Mouse (Mus musculus): ENCODE data around the gene Mrpl1. TPM values are rescaled to one million over a fixed set of nuclear protein-coding genes. Genes with fewer than 3 reads are reported as not detected.
A peak's percentile ranks its signal among the peaks of the same experiment; 100 is the strongest.

Gene Mrpl1
- polyA plus RNA-seq, 1 experiment, result 2.7 TPM

- H3K4me1 ChIP-seq (replicated peaks; ENCODE audit: control insufficient read depth, insufficient read depth, low read length), result no peaks in the 10 kb centered on the region
- H3K27me3 ChIP-seq (ENCODE audit: control insufficient read depth, insufficient read depth, low read length), result no peaks in the 10 kb centered on the region
- WGBS, result 99% methylated on average over 2 of the region's 2 CpGs
- DNase-seq, result no peak
- H3K27ac ChIP-seq (ENCODE audit: control insufficient read depth, insufficient read depth, low read length), result no peak overlapping the region
- H3K36me3 ChIP-seq (ENCODE audit: control insufficient read depth, insufficient read depth, low read length), result peaks cover 20% of the 10 kb centered on the region
- TF ChIP-seq POLR2A (IDR thresholded peaks at IDR 0.05; ENCODE audit: control insufficient read depth, extremely low read depth, insufficient read depth, low read length, poor library complexity) (no peak), CTCF (IDR thresholded peaks at IDR 0.05; ENCODE audit: borderline replicate concordance, control insufficient read depth, extremely low read depth, insufficient read depth, low read length, poor library complexity) (no peak)
- no peak overlapping the region for H3K4me3 ChIP-seq (ENCODE audit: control insufficient read depth, insufficient read depth, low read length)
These were observed 19.7 kb downstream of the Mrpl1 start for GRCm38 (mm10) chr5:96228967-96229366.

DNA sequence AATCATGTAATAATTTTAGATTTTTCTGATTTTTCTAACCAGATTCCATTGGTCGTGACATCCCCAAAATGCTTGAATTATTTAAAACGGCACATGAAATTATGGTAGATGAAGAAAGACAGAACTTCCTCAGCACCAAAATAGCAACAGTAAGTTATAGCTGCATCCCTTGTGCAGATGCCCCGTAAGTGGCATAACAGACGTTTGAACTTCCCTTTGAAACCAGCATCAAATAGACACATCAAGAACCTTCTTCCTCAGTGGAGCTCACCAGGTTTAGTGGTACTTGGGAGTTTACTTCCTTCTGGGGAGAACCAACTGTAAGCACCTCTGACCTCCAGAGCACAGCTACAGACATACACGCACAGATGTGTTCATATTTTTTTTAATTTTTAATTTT lies 29.5 kb downstream of the Mrpl1 start:
- TF ChIP-seq CTCF (IDR thresholded peaks at IDR 0.05; ENCODE audit: borderline replicate concordance, control insufficient read depth, extremely low read depth, insufficient read depth, low read length, poor library complexity), result no peak
- no peak for TF ChIP-seq POLR2A (IDR thresholded peaks at IDR 0.05; ENCODE audit: control insufficient read depth, extremely low read depth, insufficient read depth, low read length, poor library complexity)
- 16% methylated on average over 5 of the region's 5 CpGs for WGBS
- Histone ChIP-seq H3K4me3 (ENCODE audit: control insufficient read depth, insufficient read depth, low read length) (no peak overlapping the region), H3K27me3 (ENCODE audit: control insufficient read depth, insufficient read depth, low read length) (no peaks in the 10 kb centered on the region), H3K4me1 (replicated peaks; ENCODE audit: control insufficient read depth, insufficient read depth, low read length) (no peaks in the 10 kb centered on the region), H3K36me3 (ENCODE audit: control insufficient read depth, insufficient read depth, low read length) (no peaks in the 10 kb centered on the region), H3K27ac (ENCODE audit: control insufficient read depth, insufficient read depth, low read length) (no peak overlapping the region)
- DNase-seq, result peak; percentile 20

DNA sequence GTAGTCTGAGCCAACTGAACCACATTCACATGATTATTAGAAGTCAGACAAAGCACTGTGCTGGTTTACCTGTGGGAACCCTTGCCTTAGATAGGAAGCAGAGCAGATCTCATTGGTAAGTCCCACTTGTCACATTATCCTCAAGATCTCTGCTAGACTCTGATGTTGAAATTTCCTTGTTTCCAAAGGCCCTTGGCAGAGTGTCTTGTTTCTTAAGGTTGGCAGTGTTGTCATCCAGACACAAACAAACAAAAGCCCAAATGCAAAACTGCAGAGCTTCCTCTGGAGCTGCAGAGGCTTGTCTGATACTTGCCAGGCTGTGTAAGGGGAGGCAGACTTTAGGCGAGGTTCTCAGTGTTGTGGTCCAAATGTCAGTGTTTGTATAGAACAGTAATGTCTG lies 31.6 kb downstream of the Mrpl1 start:
- Histone ChIP-seq H3K36me3 (ENCODE audit: control insufficient read depth, insufficient read depth, low read length) (no peaks in the 10 kb centered on the region), H3K4me3 (ENCODE audit: control insufficient read depth, insufficient read depth, low read length) (no peak overlapping the region), H3K27me3 (ENCODE audit: control insufficient read depth, insufficient read depth, low read length) (no peaks in the 10 kb centered on the region), H3K27ac (ENCODE audit: control insufficient read depth, insufficient read depth, low read length) (no peak overlapping the region), H3K4me1 (replicated peaks; ENCODE audit: control insufficient read depth, insufficient read depth, low read length) (no peaks in the 10 kb centered on the region)
- WGBS, result 92% methylated on average over 1 of the region's 1 CpGs
- TF ChIP-seq CTCF (IDR thresholded peaks at IDR 0.05; ENCODE audit: borderline replicate concordance, control insufficient read depth, extremely low read depth, insufficient read depth, low read length, poor library complexity), result no peak
- TF ChIP-seq POLR2A (IDR thresholded peaks at IDR 0.05; ENCODE audit: control insufficient read depth, extremely low read depth, insufficient read depth, low read length, poor library complexity), result no peak
- no peak for DNase-seq

DNA sequence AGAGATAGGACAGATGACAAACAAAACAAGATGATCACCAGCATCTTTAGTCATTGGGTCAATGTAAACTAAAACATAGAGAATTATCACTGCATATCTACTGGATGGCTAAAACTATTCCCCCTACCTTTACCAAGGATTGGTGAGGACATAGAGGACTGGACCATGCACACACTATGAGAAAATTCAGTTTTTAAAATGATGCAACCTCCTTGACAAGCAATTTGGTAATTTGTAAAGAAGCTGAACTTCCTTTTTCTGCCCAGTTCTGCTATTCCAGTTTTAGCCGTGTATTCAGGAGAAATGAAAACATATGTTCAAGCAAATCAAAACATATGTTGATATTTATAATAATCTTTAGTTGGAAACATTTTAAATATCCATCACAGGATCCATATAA lies 35.2 kb downstream of the Mrpl1 start:
- WGBS, result 69% methylated on average over 1 of the region's 1 CpGs
- Histone ChIP-seq H3K4me1 (replicated peaks; ENCODE audit: control insufficient read depth, insufficient read depth, low read length) (no peaks in the 10 kb centered on the region), H3K36me3 (ENCODE audit: control insufficient read depth, insufficient read depth, low read length) (no peaks in the 10 kb centered on the region), H3K27me3 (ENCODE audit: control insufficient read depth, insufficient read depth, low read length) (no peaks in the 10 kb centered on the region), H3K4me3 (ENCODE audit: control insufficient read depth, insufficient read depth, low read length) (no peak overlapping the region), H3K27ac (ENCODE audit: control insufficient read depth, insufficient read depth, low read length) (no peak overlapping the region)
- no peak for TF ChIP-seq CTCF (IDR thresholded peaks at IDR 0.05; ENCODE audit: borderline replicate concordance, control insufficient read depth, extremely low read depth, insufficient read depth, low read length, poor library complexity)
- no peak for TF ChIP-seq POLR2A (IDR thresholded peaks at IDR 0.05; ENCODE audit: control insufficient read depth, extremely low read depth, insufficient read depth, low read length, poor library complexity)
- no peak for DNase-seq

DNA sequence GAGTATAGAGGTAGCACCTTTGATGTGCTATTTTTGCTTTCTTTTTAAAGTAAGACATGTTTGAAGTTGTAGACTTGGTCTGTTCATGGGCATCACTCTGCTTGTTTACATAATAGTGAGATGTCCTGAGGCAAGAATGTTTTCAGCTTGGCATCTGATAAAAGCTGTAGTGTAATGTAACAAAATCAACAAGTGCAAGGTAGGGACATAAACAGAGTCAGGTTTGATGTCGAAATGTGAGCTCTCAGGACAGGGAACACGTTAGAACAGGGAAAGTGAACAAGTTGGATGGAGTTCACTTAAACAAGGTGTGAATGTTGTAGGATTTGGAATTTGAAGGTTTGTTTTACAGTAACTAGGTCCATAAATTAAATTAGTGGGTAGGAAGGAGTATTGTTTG lies 44.7 kb downstream of the Mrpl1 start:
- TF ChIP-seq CTCF (IDR thresholded peaks at IDR 0.05; ENCODE audit: borderline replicate concordance, control insufficient read depth, extremely low read depth, insufficient read depth, low read length, poor library complexity), result no peak
- no peak for TF ChIP-seq POLR2A (IDR thresholded peaks at IDR 0.05; ENCODE audit: control insufficient read depth, extremely low read depth, insufficient read depth, low read length, poor library complexity)
- H3K27ac ChIP-seq (ENCODE audit: control insufficient read depth, insufficient read depth, low read length), result no peak overlapping the region
- no peak overlapping the region for H3K4me3 ChIP-seq (ENCODE audit: control insufficient read depth, insufficient read depth, low read length)
- WGBS, result 96% methylated on average over 2 of the region's 2 CpGs
- no peak for DNase-seq
- no peaks in the 10 kb centered on the region for H3K36me3 ChIP-seq (ENCODE audit: control insufficient read depth, insufficient read depth, low read length)
- no peaks in the 10 kb centered on the region for H3K27me3 ChIP-seq (ENCODE audit: control insufficient read depth, insufficient read depth, low read length)
- no peaks in the 10 kb centered on the region for H3K4me1 ChIP-seq (replicated peaks; ENCODE audit: control insufficient read depth, insufficient read depth, low read length)

- DNase-seq, result no peak
These were observed 45.9 kb downstream of the Mrpl1 start for GRCm38 (mm10) chr5:96255166-96255565.

DNA sequence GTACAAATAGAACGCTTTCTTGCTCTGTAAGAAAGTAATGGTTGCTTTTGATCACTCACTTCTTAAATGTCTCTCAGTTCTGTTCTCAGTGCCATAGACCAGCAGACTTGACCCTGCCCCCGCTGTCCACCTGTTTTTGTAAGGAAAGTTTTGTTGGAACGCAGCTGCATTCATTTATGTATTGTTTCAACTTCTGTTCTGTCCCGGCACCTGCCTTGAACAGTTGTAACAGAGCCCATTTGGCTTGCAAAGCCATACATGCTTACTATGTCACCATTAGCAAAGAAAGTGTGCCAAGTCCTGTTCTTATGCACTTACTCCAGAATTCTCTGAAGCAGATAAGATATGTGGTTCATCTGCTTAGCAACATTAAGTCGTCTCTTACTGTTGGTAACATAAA lies 48.9 kb downstream of the Mrpl1 start:
- H3K27me3 ChIP-seq (ENCODE audit: control insufficient read depth, insufficient read depth, low read length), result no peaks in the 10 kb centered on the region
- 97% methylated on average over 5 of the region's 5 CpGs for WGBS
- no peak overlapping the region for H3K4me3 ChIP-seq (ENCODE audit: control insufficient read depth, insufficient read depth, low read length)
- H3K27ac ChIP-seq (ENCODE audit: control insufficient read depth, insufficient read depth, low read length), result no peak overlapping the region
- H3K36me3 ChIP-seq (ENCODE audit: control insufficient read depth, insufficient read depth, low read length), result peaks cover 4% of the 10 kb centered on the region; the same call in 1 of the 2 replicates
- no peaks in the 10 kb centered on the region for H3K4me1 ChIP-seq (replicated peaks; ENCODE audit: control insufficient read depth, insufficient read depth, low read length)
- TF ChIP-seq POLR2A (IDR thresholded peaks at IDR 0.05; ENCODE audit: control insufficient read depth, extremely low read depth, insufficient read depth, low read length, poor library complexity) (no peak), CTCF (IDR thresholded peaks at IDR 0.05; ENCODE audit: borderline replicate concordance, control insufficient read depth, extremely low read depth, insufficient read depth, low read length, poor library complexity) (no peak)
- no peak for DNase-seq

More at GRCm38 (mm10) chr5:96255166-96255565, 45.9 kb downstream of the Mrpl1 start:
- Histone ChIP-seq H3K27me3 (ENCODE audit: control insufficient read depth, insufficient read depth, low read length) (no peaks in the 10 kb centered on the region), H3K36me3 (ENCODE audit: control insufficient read depth, insufficient read depth, low read length) (no peaks in the 10 kb centered on the region), H3K4me1 (replicated peaks; ENCODE audit: control insufficient read depth, insufficient read depth, low read length) (no peaks in the 10 kb centered on the region), H3K4me3 (ENCODE audit: control insufficient read depth, insufficient read depth, low read length) (no peak overlapping the region), H3K27ac (ENCODE audit: control insufficient read depth, insufficient read depth, low read length) (no peak overlapping the region)
- TF ChIP-seq CTCF (IDR thresholded peaks at IDR 0.05; ENCODE audit: borderline replicate concordance, control insufficient read depth, extremely low read depth, insufficient read depth, low read length, poor library complexity), result no peak
- WGBS, result 95% methylated on average over 3 of the region's 3 CpGs

Measured in thymus, adult 2 months (tissue).